Mouse (Mus musculus) thymus, postnatal 14 days (tissue): ENCODE measurements around the gene Cpd.

Experiments
- DNase-seq: peaks from one replicate; pipeline ENCODE4 v3.0.0; 2021

Cpd gene

DNA sequence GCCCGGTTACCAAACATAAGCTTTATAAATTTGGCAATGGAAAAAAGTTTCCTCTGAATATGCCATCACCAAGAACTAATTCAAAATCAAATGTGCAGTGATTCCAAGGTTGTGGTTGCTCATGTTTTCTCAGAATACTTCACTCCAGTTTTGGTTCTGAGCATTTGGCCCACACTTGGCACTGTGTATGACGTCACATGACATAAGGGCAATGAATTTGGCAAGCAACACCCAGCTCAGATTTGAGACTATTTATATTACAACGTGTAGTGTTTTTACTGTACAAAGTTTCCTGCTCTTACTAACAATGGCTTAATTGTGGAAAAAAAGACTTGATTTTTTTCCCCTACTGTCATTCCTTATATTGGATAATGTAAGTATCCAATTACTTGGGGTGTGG, 73.0 kb downstream of the Cpd start:
- no peak for DNase-seq

DNA sequence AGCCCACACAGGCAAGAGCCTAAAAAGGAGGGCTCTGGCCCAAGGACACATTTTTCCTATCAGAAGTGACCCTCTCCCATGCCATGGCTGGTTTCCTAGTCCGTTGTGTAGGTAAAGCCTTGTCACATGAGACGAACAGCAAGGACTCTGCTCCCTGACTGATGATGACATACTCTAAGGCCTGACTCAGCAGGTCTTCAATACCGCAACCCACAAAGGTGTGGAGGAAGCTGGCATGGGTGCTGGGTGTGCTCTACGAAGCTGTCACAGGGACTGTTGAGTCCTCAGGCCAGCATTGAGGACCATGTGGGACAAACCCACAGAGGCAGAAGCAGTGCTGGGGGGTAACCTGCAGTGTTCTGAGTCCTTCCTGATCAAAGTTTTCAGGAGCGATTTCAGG, 76.3 kb downstream of the Cpd start:
- DNase-seq = no peak

DNA sequence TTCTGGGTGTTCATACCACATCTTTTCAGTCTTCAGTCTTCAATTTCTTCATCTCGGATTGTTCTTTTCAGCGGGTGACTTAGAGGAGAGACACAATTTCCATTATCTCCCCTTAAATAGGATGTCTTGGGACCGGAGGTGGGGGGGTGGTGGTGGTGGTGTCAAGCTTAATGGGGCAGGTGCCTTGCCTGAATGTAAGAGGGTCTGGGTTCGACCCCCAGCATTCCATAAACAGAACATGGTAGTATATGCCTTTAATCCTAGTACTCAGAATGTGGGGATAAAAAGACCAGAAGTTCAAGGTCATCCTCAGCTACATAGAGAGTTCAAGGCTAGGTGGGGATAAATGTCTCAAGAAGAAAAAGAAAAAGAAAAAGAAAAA, 83.1 kb downstream of the Cpd start:
- no peak for DNase-seq

DNA sequence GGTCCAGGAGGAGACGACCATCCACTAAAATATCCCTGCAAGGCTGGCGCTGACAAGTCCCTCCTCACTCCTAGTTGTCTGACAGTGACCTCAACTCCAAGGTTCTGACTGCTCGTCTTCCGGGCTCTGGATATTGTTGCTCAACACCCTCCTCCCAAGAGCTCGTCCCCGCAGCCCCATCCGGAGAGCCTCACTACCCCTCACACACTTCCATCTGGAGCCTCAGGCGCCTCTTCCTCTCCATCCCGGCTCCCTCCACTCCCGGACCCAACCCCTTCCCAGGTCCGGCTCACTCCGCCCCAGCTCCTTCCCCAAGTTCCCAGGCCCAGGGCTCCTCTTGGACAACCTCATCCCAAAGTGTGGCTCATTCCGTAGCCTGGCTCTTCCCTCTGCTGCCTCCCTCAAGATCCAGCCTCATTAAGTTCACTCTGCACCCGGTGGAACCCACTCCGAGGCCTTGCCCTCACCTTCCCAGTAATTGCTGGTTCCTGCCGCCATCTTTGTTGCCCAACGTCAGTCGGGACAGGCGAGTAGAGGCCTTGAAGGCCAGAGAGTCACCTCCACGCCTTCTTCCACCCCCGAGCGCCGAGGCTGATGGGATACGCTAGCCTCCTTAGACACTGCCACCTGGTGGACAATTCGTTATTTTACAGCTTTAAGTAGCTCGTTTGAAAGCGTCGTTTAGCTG, 83.6 kb downstream of the Cpd start, which contains the start of gene Gosr1:
TSS of gene Gosr1 (minus strand) at position 527 of the 688 bp plus-strand sequence.
- DNase-seq = peak; percentile 92

DNA sequence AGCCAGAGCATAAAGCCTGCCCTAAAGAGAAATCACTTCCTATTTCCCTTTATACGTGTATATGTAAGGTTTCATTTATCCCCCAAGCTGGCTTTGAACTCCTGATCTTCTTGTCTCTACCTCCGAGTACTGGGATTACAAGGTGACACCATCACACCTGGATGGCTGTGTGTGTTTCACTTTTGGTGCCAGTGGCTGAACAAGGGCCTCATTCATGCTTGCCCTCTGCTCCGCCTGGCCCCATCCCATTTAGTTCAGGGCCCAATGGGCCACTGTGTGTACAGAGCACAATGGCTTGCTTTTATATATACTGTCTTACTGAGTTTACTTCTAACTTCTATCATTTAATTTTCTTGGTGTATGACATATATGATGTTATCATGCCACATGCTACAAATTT, 94.5 kb downstream of the Cpd start:
- DNase-seq = no peak

DNA sequence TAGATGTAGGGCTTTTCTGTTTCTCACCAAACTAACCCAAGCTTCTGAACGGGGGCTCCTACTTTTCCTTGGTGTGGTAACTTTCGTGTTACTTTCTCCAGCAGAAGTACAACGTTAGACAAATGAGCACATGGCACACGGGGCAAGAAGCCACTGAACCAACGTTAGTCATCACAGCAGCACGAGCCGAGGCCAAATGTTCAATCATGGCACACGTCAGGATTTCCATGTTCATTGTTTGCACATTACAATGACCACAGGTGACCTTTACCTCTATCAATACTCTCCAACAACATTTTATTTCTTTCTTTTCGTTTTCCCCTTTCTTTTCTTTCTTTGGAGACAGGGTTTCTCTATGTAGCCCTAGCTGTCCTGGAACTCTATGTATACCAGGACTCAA, 98.0 kb downstream of the Cpd start:
- no peak for DNase-seq

DNA sequence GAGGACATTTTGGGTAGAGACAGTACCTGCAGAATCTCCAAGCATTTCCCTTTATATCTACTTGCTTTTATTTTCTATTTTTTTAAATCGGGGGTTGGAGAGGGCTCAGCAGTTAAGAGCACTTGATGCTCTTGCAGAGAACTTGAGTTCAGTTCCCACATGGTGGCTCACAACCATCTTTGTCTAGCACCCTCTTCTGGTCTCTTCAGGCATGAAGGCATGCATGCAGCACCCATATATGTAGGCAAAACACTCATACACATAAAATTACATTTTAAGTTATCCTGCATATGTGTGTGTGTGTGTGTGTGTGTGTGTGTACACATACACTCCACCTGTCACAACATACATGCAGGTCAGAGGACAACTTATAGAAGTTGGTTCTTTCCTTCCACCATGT, 100.9 kb downstream of the Cpd start:
- DNase-seq = no peak

DNA sequence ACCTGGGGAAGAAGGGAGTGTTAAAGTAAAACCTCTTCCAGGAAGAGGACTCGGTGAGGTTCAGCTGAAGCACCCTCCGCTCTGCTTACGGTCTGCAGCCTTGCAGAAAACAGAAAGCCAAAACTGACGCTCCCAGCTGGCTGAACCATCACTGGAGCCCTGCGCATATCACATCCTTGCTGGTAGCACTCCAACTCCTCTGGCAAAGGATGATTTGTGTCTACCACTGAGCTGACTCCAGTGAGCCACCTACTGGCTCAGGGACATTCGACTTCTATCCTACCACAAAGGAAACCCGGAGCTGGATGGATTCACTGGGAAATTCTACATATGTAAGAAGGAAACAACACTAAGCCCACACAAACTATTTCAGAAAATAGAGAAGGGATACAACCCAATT, 102.3 kb downstream of the Cpd start:
- no peak for DNase-seq

DNA sequence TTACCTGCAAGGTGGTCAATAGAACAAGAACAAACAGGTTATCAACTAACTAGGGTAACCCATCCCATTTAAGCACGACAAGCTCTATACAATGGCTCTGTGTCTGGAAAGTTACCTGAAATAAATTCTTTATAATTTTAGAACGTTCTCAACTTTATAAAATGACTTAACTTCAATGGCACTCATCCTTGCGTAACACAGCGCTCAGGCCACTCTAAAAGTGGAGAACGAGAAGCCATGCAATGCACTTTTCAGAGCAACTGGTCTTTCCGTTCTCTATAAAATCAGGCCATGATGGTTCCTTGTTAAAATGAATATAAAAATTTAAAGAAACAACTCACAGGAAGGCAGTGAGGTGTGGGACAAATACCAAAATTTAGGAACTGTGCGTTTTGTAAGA, 104.3 kb downstream of the Cpd start:
- no peak for DNase-seq

DNA sequence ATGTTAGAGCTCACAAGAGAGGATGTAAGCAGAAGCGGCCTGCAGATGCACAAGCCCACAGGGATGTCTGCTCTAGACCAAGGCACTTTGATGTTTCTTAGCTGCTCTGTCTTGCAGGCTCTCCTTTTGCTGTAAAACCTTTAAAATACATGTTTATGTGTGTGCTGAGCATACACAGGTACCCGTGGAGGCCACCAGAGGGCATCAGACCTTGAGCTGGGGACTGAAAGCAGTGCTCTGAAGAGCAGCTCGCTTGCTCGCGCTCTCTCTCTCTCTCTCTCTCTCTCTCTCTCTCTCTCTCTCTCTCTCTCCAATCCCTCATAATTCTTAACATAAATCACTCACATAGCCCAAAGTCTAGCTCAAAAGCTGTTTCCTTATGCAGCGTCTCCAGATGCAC, 107.7 kb downstream of the Cpd start:
- DNase-seq = peak; percentile 51

DNA sequence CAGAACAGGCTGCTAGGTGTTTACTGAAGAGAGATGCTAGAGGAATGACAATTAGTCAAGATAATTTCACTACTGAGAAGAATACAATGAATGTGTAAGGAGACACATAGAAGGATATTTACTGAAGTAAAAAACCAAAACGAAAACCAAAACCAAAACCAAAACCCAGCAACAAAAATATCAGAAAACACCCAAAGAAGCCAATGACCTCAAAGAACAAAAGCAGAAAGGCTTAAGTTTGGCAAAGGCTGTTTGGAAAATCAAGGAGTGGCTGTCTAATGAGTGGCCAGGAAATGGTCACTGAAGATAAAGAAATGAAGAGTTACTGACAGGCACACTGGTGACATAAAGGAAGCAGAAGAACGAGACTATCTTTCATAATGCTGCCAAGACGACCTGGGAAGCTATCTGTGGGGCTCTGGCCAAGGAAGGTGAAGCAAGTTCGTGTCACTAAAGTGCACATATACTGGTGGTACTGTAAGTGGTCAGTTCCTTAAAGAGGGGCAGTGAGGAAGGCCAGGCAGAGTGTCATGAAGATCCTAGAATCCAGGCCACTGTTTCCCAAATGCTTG, 111.0 kb downstream of the Cpd start:
- no peak for DNase-seq

DNA sequence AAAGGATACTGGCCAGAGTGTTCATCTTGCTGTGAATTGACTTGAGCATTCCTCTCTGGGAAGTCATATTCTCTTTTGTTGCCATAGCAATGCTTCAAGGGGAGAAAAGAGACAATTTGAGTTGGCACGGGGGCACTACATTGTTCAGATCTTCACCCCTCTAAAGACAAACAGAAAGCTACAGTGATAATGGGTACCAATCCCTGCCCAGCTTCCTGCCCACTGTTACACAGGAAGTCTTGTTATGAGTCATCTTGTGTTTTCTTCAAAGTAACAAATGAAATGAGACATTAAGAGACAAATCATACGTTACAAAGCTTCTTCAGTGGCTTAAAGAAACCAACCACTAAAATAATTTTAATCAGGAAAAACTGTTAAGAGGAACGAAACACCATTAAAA, 112.3 kb downstream of the Cpd start:
- peak; percentile 22 for DNase-seq

DNA sequence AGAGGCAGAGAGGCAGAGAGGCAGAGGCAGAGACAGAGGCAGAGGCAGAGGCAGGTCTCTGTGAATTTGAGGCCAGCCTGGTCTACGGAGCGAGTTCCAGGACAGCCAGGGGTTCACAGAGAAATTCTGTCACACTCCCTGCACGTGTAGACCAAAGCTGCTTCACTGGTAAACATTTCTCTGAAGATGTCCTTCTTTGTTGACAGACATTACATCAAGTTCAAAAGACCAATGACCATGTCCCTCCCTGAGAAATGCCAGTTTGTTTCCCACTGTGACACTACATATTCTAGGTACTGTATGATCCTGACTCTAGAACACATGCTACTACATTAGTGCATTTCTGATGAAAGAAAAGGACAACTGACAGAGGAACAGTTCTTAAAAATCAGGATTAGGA, 116.2 kb downstream of the Cpd start:
- DNase-seq = no peak
